Mouse (Mus musculus) gastrocnemius, postnatal 25 days (tissue): ENCODE measurements around the gene Prr36. TPM values are rescaled to one million over a fixed set of nuclear protein-coding genes. Genes with fewer than 3 reads are reported as not detected.
"Not testable (repeated sequence)": the region's sequence is repeated elsewhere in the genome, so short reads cannot be mapped to it uniquely, and the experiment has no call there.

Source experiments
- DNase-seq: peaks from one replicate; pipeline ENCODE4 v3.0.0; 2022
- long read RNA-seq, 2 experiments: library from polyadenylated mRNA; stranded (forward); transcript quantifications; one replicate each; pipeline ENCODE4 v2.0.0; 2021
- total RNA-seq, 2 experiments: library from RNA; stranded (reverse); gene quantifications; 1 replicate in 1 of 2; 2 replicates in 1 of 2; pipeline ENCODE4 v1.2.3; 2021

The Prr36 gene
- total RNA-seq, result under 1 TPM in 1 of 2 experiments, not detected in 1; 0.05 TPM
- long read RNA-seq, experiment 1, result 0 reads
- long read RNA-seq, experiment 2, result 0 reads

- no peak for DNase-seq
These were observed at the start of gene Prr36 for GRCm38 (mm10) chr8:4216791-4217621. Gene Prr36 (minus strand): TSS chr8:4217459.

GRCm38 (mm10) chr8:4265160-4265914, 48.1 kb upstream of the Prr36 start:
- no peak for DNase-seq

GRCm38 (mm10) chr8:4263105-4263791, 46.0 kb upstream of the Prr36 start:
- no peak for DNase-seq

- no peak for DNase-seq
These were observed 42.5 kb upstream of the Prr36 start for GRCm38 (mm10) chr8:4259805-4260170.

GRCm38 (mm10) chr8:4259125-4259804, 42.0 kb upstream of the Prr36 start, which contains the start of gene Ctxn1:
Gene Ctxn1 (minus strand): TSS chr8:4259274.
- peak; percentile 90 for DNase-seq

- no peak for DNase-seq
These were observed 41.4 kb upstream of the Prr36 start for GRCm38 (mm10) chr8:4258678-4259077.

- DNase-seq, result peak; percentile 33
These were observed 41.0 kb upstream of the Prr36 start for GRCm38 (mm10) chr8:4258233-4258632.

- DNase-seq, result no peak
These were observed 40.1 kb upstream of the Prr36 start for GRCm38 (mm10) chr8:4257350-4257749.

- no peak for DNase-seq
These were observed 39.7 kb upstream of the Prr36 start for GRCm38 (mm10) chr8:4256911-4257310.

- DNase-seq, result not testable (repeated sequence)
These were observed 38.2 kb upstream of the Prr36 start for GRCm38 (mm10) chr8:4255471-4255870.

GRCm38 (mm10) chr8:4254001-4254400, 36.7 kb upstream of the Prr36 start:
- no peak for DNase-seq

- DNase-seq, result peak; percentile 93
These were observed 35.9 kb upstream of the Prr36 start, which contains the start of gene Snapc2 for GRCm38 (mm10) chr8:4252934-4253841. Gene Snapc2 (plus strand): TSS chr8:4253080.

- no peak for DNase-seq
These were observed 35.0 kb upstream of the Prr36 start for GRCm38 (mm10) chr8:4252116-4252760.

GRCm38 (mm10) chr8:4250306-4250970, 33.2 kb upstream of the Prr36 start:
- peak; percentile 79 for DNase-seq

GRCm38 (mm10) chr8:4249213-4249612, 32.0 kb upstream of the Prr36 start:
- DNase-seq, result no peak

GRCm38 (mm10) chr8:4247951-4248540, 30.8 kb upstream of the Prr36 start, which contains the start of gene Tgfbr3l:
Gene Tgfbr3l (plus strand): TSS chr8:4248214.
- no peak for DNase-seq

GRCm38 (mm10) chr8:4247241-4247640, 30.0 kb upstream of the Prr36 start:
- DNase-seq, result no peak

- DNase-seq, result no peak
These were observed 28.5 kb upstream of the Prr36 start for GRCm38 (mm10) chr8:4245737-4246136.

GRCm38 (mm10) chr8:4245061-4245460, 27.8 kb upstream of the Prr36 start:
- DNase-seq, result no peak
